Mouse (Mus musculus) heart, embryonic 15.5 days (tissue): Measurements from ENCODE around the gene Mb. TPM values are rescaled to one million over a fixed set of nuclear protein-coding genes. Genes with fewer than 3 reads are reported as not detected.

Source experiments
- ATAC-seq: fragments of 200-750 bp; cut with Nextera tagmentation; replicated peaks from 2 replicates; pipeline ENCODE4 v1.8.0; 2017; ENCODE audit warnings: low read depth, moderate TSS enrichment; ENCODE audit not compliant: insufficient number of reproducible peaks, insufficient read depth, low FRiP score
- H3K27ac ChIP-seq: fragments of 300-500 bp; sonication (generic); 2 replicates; pipeline ENCODE4 v1.5.1; 2015; ENCODE audit warnings: mild to moderate bottlenecking, inconsistent platforms
- H3K27me3 ChIP-seq: fragments of 300-500 bp; sonication (generic); 2 replicates; pipeline ENCODE4 v1.6.1; 2015; ENCODE audit warnings: inconsistent platforms
- H3K36me3 ChIP-seq: fragments of 300-500 bp; sonication (generic); 2 replicates; pipeline ENCODE4 v1.6.1; 2015; ENCODE audit warnings: mild to moderate bottlenecking, inconsistent platforms
- H3K4me1 ChIP-seq: fragments of 300-500 bp; sonication (generic); replicated peaks from 2 replicates; pipeline ENCODE4 v1.6.1; 2015; ENCODE audit warnings: inconsistent platforms
- H3K4me2 ChIP-seq: fragments of 300-500 bp; sonication (generic); 2 replicates; pipeline ENCODE4 v1.6.1; 2015; ENCODE audit warnings: inconsistent platforms, mild to moderate bottlenecking, moderate library complexity
- H3K4me3 ChIP-seq: fragments of 300-500 bp; sonication (generic); 2 replicates; pipeline ENCODE4 v1.5.1; 2015; ENCODE audit warnings: mild to moderate bottlenecking, inconsistent platforms
- H3K9ac ChIP-seq: fragments of 300-500 bp; sonication (generic); 2 replicates; pipeline ENCODE4 v1.6.1; 2015; ENCODE audit warnings: mild to moderate bottlenecking, inconsistent platforms
- H3K9me3 ChIP-seq: fragments of 300-500 bp; sonication (generic); replicated peaks from 2 replicates; pipeline ENCODE4 v1.6.1; 2016; ENCODE audit warnings: inconsistent platforms
- WGBS: fragments of 180-500 bp; shearing (Covaris S2); methylation state at CpG from one replicate; pipeline ENCODE4 v1.1.7; 2015; ENCODE audit warnings: mixed read lengths; 5-methylcytosine and 5-hydroxymethylcytosine counted together
- polyA plus RNA-seq: library from polyadenylated mRNA; unstranded; fragments of >200 nt; fragmentation: Nextera tagmentation; extraction: Ambion mirVana; gene quantifications from 2 replicates; pipeline ENCODE4 v1.2.1, GENCODE M21; 2015

The Mb gene
- polyA plus RNA-seq, 1 experiment from 2014 or later: 844 TPM

DNA sequence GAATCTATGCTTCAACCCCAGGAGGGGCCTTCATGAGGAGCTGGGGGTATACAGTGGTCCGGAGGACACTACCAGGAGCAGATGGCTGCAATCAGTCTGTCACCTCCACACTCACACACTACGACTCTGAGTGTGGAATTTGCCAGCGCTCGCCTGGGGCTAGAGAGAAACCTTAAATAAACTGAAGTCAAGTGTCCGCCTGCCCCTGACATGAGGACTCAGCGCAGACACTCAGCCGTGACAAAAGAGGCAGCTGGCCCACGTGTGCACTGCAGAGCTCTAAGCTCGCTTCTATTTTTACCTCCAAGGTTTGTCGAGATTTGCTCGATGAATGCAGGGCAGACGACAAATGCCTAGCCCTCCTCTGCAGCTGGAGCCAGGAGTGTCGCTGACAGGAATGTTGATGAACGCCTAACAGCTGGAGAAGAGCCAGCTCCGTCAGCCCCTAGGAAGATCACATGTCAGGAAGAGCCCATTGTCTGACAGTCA lies 36.7 kb downstream of the Mb start:
- H3K9me3 ChIP-seq: no peaks in the 10 kb centered on the region
- peaks cover 75% of the 10 kb centered on the region for H3K4me1 ChIP-seq
- no peaks in the 10 kb centered on the region for H3K27me3 ChIP-seq
- peak overlapping the region; percentile 55 for H3K4me2 ChIP-seq
- H3K27ac ChIP-seq: peak overlapping the region; percentile 98
- H3K9ac ChIP-seq: peak overlapping the region; percentile 46
- WGBS: 5% methylated on average over 15 of the region's 15 CpGs
- peak; percentile 86 for ATAC-seq
- H3K36me3 ChIP-seq: no peaks in the 10 kb centered on the region; the same call in 1 of the 2 replicates
- H3K4me3 ChIP-seq: peak overlapping the region; percentile 36

DNA sequence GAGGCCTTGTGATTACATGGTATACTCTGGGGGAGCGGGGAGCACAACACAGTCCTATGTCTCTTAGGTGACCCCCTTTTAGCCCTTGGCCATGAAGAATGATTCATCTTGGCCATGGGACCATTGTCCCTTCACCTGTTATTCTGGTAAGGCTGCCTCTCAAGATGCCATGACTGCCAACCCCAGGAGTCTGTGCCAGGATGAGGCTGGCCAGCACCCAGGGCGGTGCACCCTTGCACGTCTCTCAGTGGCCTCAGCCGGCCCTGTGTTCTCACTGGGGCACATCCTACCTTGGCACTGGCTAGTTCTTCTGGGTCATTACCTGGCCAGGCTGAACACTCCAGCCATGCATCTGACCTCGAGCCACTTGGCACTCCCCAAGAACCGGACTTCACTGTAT lies 41.6 kb downstream of the Mb start:
- H3K27ac ChIP-seq: no peak overlapping the region
- 92% methylated on average over 6 of the region's 6 CpGs for WGBS

DNA sequence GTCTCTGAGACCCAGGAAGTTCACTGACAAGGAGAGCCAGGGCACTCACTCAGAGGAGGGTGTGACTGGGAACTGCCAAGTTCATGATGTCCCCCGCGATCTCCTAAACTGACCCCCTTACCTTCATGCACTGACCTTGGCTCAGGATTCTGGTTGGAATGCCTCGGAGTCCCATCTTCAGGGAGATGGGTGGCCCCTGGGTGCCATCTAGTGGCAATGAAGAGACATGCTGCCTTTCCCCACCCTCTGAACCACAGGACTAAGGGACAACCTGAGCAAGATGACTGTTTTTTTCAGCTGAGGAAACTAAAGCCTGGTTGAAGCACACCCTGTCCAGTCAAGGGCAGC lies 46.6 kb downstream of the Mb start:
- Histone ChIP-seq H3K4me3 (no peak overlapping the region), H3K4me2 (no peak overlapping the region), H3K9ac (no peak overlapping the region), H3K9me3 (no peaks in the 10 kb centered on the region), H3K36me3 (no peaks in the 10 kb centered on the region), H3K27me3 (no peaks in the 10 kb centered on the region), H3K4me1 (peaks cover 8% of the 10 kb centered on the region), H3K27ac (0 out of 2 replicates have a peak overlapping the region, but pooled peaks have one; percentile 10)
- WGBS: 6% methylated on average over 3 of the region's 3 CpGs
- peak; percentile 27; the same call in 1 of the 2 replicates for ATAC-seq

More for the DNA sequence above, 41.6 kb downstream of the Mb start:
- no peaks in the 10 kb centered on the region; the same call in 1 of the 2 replicates for H3K36me3 ChIP-seq
- H3K9me3 ChIP-seq: no peaks in the 10 kb centered on the region
- ATAC-seq: no peak
- H3K27me3 ChIP-seq: no peaks in the 10 kb centered on the region
- H3K4me2 ChIP-seq: no peak overlapping the region
- H3K4me3 ChIP-seq: no peak overlapping the region
- H3K4me1 ChIP-seq: peaks cover 26% of the 10 kb centered on the region
- H3K9ac ChIP-seq: no peak overlapping the region

DNA sequence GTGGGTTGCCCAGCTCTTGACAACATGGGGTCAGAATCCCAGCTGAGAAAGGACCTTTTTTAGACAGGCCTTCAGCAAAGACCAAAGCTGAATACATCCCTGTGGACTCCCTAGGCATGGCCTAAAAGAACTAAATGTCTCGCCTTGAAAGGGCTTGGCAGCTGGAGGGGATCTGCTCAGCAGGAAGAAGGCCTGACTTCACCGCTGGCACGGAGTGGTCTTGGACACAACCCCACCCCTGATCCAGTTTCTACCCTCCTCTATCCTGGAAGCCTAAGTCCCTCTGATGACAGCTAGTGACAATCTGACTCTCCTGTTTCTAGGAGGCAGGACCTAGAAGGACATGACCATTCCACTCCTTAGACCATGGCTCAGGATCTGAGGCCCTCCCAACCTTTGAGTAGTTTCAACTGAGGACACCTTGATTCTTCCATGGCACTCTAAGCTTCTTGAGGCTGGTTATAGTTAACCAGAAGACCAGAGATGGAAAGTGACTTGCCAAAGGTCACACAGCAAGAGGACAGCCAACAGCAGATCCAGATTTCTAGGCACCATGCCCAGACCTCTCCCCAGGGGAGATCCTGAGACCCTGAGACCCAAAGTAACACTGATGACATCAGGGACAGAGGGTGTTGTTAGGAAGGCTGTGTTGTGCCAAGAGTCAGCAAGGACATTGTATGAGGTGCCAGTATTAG lies 47.1 kb downstream of the Mb start:
- WGBS: 87% methylated on average over 3 of the region's 3 CpGs
- H3K27me3 ChIP-seq: no peaks in the 10 kb centered on the region
- H3K9me3 ChIP-seq: no peaks in the 10 kb centered on the region
- no peak overlapping the region for H3K9ac ChIP-seq
- H3K36me3 ChIP-seq: no peaks in the 10 kb centered on the region
- no peak overlapping the region for H3K4me2 ChIP-seq
- no peak overlapping the region for H3K4me3 ChIP-seq
- H3K27ac ChIP-seq: 0 out of 2 replicates have a peak overlapping the region, but pooled peaks have one; percentile 10
- peaks cover 13% of the 10 kb centered on the region for H3K4me1 ChIP-seq
- 0 out of 2 replicates have a peak, but pooled peaks have one; percentile 2 for ATAC-seq

DNA sequence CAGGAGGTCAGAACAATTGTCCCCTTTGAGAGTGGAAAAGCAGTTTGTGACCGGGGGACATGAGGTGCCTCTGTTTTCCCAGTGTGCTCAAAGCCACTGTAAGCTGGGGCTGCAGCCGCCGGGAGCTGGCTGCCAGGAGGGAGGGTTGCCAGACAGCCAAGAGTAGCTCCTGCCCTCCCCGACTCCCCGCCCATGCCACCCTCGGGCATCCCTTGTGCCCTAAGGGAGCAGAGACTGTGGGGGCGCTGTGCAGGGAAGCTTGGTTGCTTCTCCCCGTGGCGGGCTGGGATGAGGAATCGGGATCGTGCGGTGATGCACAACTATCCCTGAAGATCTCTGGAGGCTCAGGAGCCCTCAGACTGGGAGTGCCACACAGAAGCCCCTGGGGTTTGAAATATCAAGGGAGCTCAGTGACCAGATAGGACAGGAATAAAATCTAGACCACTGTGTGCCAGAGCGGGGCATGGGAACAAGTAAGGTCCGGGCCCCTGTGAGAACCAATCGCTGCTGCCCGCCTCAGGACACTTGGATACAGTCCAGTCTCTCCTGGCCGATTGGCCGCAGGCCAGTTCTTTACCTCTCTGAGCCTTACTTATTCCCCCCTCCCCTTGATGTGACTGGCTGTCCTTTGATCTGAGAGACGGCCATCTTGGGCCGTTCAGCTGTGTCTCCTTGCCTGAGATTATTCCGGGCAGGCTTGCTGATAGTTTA lies 51.4 kb downstream of the Mb start:
- H3K9ac ChIP-seq: 0 out of 2 replicates have a peak overlapping the region, but pooled peaks have one; percentile 21

DNA sequence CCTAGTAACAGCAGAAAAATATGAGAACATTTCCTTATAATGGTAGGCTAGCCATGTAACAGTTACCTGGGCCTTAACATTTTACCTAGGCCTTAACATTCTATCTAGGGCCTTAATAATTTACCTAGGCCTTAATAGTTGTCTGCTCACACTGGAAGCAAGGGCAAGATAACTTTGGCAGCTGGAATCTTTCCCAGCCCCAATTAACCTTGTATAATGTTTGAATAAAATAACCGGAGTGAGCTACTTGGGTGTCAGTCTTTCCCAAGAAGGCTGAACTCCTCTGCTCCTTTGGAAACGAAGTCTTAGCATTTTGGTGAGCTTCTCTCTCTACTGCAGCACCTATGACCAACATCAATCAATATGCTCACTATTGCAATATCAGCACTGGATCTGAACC lies 52.4 kb downstream of the Mb start:
- ATAC-seq: no peak
- no peaks in the 10 kb centered on the region for H3K36me3 ChIP-seq
- WGBS: 68% methylated on average over 2 of the region's 2 CpGs
- peak overlapping the region; percentile 87 for H3K27ac ChIP-seq
- H3K27me3 ChIP-seq: no peaks in the 10 kb centered on the region
- H3K9ac ChIP-seq: no peak overlapping the region; the same call in 1 of the 2 replicates
- peaks cover 24% of the 10 kb centered on the region for H3K4me1 ChIP-seq
- H3K4me3 ChIP-seq: no peak overlapping the region
- no peak overlapping the region for H3K4me2 ChIP-seq
- H3K9me3 ChIP-seq: no peaks in the 10 kb centered on the region

More for the DNA sequence above, 51.4 kb downstream of the Mb start:
- Histone ChIP-seq H3K36me3 (no peaks in the 10 kb centered on the region), H3K4me1 (peaks cover 24% of the 10 kb centered on the region), H3K27me3 (no peaks in the 10 kb centered on the region), H3K9me3 (no peaks in the 10 kb centered on the region), H3K27ac (peak overlapping the region; percentile 87), H3K4me3 (peak overlapping the region; percentile 14; the same call in 1 of the 2 replicates), H3K4me2 (peak overlapping the region; percentile 55)
- peak; percentile 82 for ATAC-seq
- 37% methylated on average over 21 of the region's 21 CpGs for WGBS

DNA sequence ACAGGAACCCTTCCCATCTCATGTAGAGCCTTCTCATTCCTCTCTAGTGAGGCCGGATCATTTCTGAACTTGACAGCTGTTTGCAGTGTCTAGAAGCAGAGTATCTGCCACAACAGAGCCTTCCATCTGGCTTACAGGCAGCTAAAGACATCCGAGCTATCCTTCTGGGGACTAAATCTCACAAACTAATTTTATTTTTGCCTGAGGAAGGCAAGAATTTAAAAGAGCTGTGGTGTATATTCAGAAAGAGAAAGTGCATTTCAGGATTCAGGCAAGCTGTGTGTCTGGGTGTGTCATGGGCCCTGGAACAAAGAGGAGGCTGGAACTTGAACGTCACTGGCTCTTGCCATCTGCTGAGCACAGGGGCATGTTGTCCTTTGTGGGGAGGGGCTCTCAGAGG lies 56.1 kb downstream of the Mb start:
- Histone ChIP-seq H3K4me2 (no peak overlapping the region), H3K4me1 (peaks cover 22% of the 10 kb centered on the region), H3K9ac (no peak overlapping the region), H3K36me3 (no peaks in the 10 kb centered on the region), H3K4me3 (no peak overlapping the region), H3K9me3 (no peaks in the 10 kb centered on the region), H3K27ac (no peak overlapping the region), H3K27me3 (no peaks in the 10 kb centered on the region)
- WGBS: 71% methylated on average over 3 of the region's 3 CpGs
- ATAC-seq: no peak

DNA sequence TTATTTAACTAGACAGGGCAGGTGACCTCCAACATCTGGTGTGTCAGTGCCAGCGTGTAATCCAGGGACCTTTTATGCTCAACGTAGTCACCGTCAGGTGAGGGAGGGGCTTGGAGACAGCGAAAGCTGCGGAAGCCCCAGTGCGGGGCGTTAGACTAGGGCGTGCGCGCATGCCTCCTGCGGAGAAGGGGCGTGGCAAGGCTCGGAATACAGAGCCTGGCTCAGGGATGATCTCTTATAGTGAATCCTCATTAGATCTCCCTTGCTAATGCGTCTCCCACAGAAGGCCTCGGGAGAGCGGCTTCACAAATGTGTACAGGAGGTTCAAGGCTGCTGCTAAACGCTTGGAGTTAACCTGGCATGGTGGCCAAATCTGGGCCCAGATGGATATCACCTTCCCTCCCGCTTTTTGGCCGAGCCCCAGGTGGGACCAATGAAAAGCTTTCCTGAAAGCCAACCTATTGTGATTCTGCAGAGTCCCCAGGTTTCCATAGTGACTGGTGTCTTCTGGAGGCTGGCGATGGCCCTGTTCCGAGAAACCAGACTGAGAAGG lies 62.9 kb downstream of the Mb start:
- H3K27ac ChIP-seq: no peak overlapping the region
- ATAC-seq: no peak

DNA sequence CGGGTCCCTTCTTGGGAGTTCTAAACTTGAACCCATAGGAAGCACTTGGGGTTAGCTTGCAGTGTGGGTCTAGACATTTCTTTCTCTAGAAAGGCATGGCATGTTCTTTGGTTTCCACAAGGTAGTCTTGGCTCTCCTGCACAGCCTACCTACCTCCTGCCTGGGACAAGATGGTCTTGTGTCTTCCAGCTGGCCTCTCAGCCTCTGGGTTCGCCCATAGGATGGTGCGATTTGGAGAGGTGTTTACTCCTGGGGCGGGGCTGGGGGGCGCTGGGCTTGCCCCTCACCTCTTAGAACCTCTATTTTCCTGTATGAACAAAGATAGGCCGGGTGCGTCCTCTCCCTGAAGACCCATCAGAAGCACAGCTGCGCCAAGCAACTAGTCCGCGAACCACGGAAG lies 63.3 kb downstream of the Mb start:
- ATAC-seq: no peak
- no peaks in the 10 kb centered on the region for H3K36me3 ChIP-seq
- peak overlapping the region; percentile 52 for H3K9ac ChIP-seq
- H3K27ac ChIP-seq: no peak overlapping the region
- H3K4me2 ChIP-seq: peak overlapping the region; percentile 63
- peak overlapping the region; percentile 53 for H3K4me3 ChIP-seq
- no peaks in the 10 kb centered on the region for H3K9me3 ChIP-seq
- 15% methylated on average over 11 of the region's 11 CpGs for WGBS
- peaks cover 11% of the 10 kb centered on the region for H3K4me1 ChIP-seq
- H3K27me3 ChIP-seq: 0 out of 2 replicates have a peak, but pooled peaks cover 3% of the 10 kb centered on the region

More for the DNA sequence above, 62.9 kb downstream of the Mb start:
- no peaks in the 10 kb centered on the region for H3K9me3 ChIP-seq
- 15% methylated on average over 21 of the region's 21 CpGs for WGBS
- H3K9ac ChIP-seq: peak overlapping the region; percentile 52
- peak overlapping the region; percentile 53 for H3K4me3 ChIP-seq
- H3K4me2 ChIP-seq: peak overlapping the region; percentile 63
- 0 out of 2 replicates have a peak, but pooled peaks cover 3% of the 10 kb centered on the region for H3K27me3 ChIP-seq
- H3K36me3 ChIP-seq: no peaks in the 10 kb centered on the region
- H3K4me1 ChIP-seq: peaks cover 11% of the 10 kb centered on the region

DNA sequence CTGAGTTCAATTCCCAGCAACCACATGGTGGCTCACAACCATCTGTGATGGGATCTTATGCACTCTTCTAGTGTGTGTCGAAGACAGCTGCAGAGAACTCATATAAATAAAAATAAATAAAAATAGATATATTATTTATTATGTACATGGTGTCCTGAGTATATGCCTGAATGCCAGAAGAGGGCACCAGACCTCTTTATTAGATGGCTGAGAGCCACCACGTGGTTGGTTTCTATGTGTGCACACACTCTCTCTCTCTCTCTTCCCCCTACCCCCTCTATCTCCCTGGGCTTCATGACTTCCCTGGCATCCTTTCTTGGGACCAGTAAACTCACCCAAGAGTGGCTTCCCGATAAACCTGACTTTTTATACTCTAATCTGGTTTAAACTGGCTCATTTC lies 67.7 kb downstream of the Mb start:
- Histone ChIP-seq H3K27me3 (no peaks in the 10 kb centered on the region), H3K4me2 (no peak overlapping the region), H3K9me3 (no peaks in the 10 kb centered on the region), H3K27ac (no peak overlapping the region), H3K4me1 (peaks cover 9% of the 10 kb centered on the region), H3K4me3 (no peak overlapping the region), H3K9ac (no peak overlapping the region), H3K36me3 (no peaks in the 10 kb centered on the region)
- WGBS: 50% methylated on average over 3 of the region's 3 CpGs
- no peak for ATAC-seq

DNA sequence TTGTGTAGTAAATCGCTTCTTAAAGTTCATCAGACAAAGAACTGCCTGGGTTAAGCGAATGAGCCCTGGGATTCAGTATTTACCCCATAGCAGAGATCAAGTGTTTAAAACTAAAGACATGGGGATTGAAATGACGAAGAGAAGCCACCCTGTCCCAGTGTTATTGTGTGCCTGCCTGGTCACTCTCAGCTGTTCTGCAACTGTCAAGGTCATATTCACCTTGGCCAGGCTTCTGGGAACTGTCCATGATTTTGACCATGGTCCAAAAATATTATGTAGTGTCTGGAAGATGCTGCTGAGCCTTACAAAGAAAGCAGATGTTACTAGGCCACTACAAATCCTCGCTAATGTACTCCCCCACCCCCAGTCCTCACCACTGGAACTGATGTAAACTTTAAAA lies 70.7 kb downstream of the Mb start:
- WGBS: 74% methylated on average over 4 of the region's 4 CpGs
- Histone ChIP-seq H3K27ac (no peak overlapping the region), H3K4me3 (no peak overlapping the region)

More for the DNA sequence above, 70.7 kb downstream of the Mb start:
- no peaks in the 10 kb centered on the region for H3K4me1 ChIP-seq
- no peak overlapping the region for H3K4me2 ChIP-seq
- no peaks in the 10 kb centered on the region for H3K9me3 ChIP-seq
- no peaks in the 10 kb centered on the region for H3K27me3 ChIP-seq
- no peak for ATAC-seq
- no peaks in the 10 kb centered on the region for H3K36me3 ChIP-seq
- H3K9ac ChIP-seq: no peak overlapping the region
